Mouse (Mus musculus): ENCODE data around the gene Olfr572. TPM values are rescaled to one million over a fixed set of nuclear protein-coding genes. Genes with fewer than 3 reads are reported as not detected.
A peak's percentile ranks its signal among the peaks of the same experiment; 100 is the strongest.

Olfr572 gene
- total and polyA plus RNA-seq, 2 experiments from 2014 or later: not detected

- H3K9me3 ChIP-seq (ENCODE audit: low read length): no peaks in the 10 kb centered on the region
- TF ChIP-seq CTCF (IDR thresholded peaks at IDR 0.05): peak; percentile 82
Observed at GRCm38 (mm10) chr7:102919632-102920031, 4.6 kb upstream of the Olfr572 start.

DNA sequence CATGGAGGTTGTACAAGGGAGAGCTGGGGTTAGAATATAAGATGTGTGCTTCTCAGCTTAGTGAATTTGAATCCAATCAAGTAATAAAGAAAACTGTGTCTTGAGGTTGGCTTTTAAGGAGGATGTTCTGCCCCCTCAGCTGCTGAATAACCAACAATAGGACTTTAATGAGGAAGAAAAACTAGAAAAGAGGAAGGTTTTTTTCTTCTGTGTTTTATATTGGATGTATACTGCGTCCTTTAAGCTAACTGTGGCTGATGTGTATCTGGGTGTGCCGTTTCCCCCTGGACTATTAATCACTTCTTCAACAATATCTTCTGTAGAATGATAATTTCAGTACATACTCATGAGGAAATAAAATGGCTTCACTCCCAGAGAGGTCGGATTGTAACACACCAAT is 2.9 kb downstream of the Olfr572 start:
- WGBS: 73% methylated on average over 3 of the region's 3 CpGs
- H3K27ac ChIP-seq (ENCODE audit: low read depth, low read length): no peak overlapping the region
- H3K4me2 ChIP-seq (ENCODE audit: low read depth, low read length, poor library complexity, severe bottlenecking): no peak overlapping the region
- no peaks in the 10 kb centered on the region for H3K27me3 ChIP-seq (ENCODE audit: insufficient read depth, low read length)
- H3K4me1 ChIP-seq (ENCODE audit: insufficient read depth, low read length): no peaks in the 10 kb centered on the region
- no peak for TF ChIP-seq CTCF (IDR thresholded peaks at IDR 0.05)
- no peaks in the 10 kb centered on the region for H3K9me3 ChIP-seq (ENCODE audit: low read length)
- H3K36me3 ChIP-seq (ENCODE audit: insufficient read depth, low read length): no peaks in the 10 kb centered on the region
- ATAC-seq (ENCODE audit: low FRiP score) (no peak), DNase-seq (ENCODE audit: low spot score) (no peak)
- no peak overlapping the region for H3K9ac ChIP-seq (replicated peaks; ENCODE audit: low read length, poor library complexity, severe bottlenecking)
- H3K4me3 ChIP-seq (ENCODE audit: low read depth, low read length): no peak overlapping the region

More at GRCm38 (mm10) chr7:102919632-102920031, 4.6 kb upstream of the Olfr572 start:
- Histone ChIP-seq H3K4me3 (ENCODE audit: low read depth, low read length) (no peak overlapping the region), H3K27me3 (ENCODE audit: insufficient read depth, low read length) (no peaks in the 10 kb centered on the region), H3K27ac (ENCODE audit: low read depth, low read length) (no peak overlapping the region), H3K4me2 (ENCODE audit: low read depth, low read length, poor library complexity, severe bottlenecking) (no peak overlapping the region), H3K36me3 (ENCODE audit: insufficient read depth, low read length) (no peaks in the 10 kb centered on the region), H3K9ac (replicated peaks; ENCODE audit: low read length, poor library complexity, severe bottlenecking) (no peak overlapping the region), H3K4me1 (ENCODE audit: insufficient read depth, low read length) (no peaks in the 10 kb centered on the region)
- ATAC-seq (ENCODE audit: low FRiP score) (no peak), DNase-seq (ENCODE audit: low spot score) (peak; percentile 76)
- WGBS: 13% methylated on average over 1 of the region's 1 CpGs

DNA sequence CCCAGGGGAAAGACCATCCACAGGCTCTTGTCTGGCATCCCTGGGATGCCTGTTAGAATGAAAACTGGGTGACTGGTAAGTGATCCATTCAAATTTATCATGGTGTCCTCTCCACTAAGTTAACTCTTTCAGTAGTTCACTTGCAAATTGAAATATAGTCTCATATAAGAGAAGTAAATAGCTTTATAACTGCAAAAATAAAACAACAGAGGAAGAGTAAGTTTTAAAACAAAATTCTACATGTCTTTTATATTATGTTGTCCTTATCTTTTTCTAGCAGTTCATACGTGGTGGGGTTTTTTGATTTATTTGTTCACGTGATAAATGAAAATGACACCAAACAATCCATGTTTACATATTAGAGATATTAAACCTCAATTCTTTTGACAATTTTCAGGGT is 18.3 kb downstream of the Olfr572 start, which contains the start of gene Olfr573-ps1:
TSS of gene Olfr573-ps1 (minus strand) at position 101 of the 400 bp plus-strand sequence.
- Histone ChIP-seq H3K27ac (ENCODE audit: low read depth, low read length) (no peak within 1 kb of the TSS), H3K27me3 (ENCODE audit: insufficient read depth, low read length) (no peaks in the 10 kb centered on the region), H3K9ac (replicated peaks; ENCODE audit: low read length, poor library complexity, severe bottlenecking) (no peak within 1 kb of the TSS), H3K4me2 (ENCODE audit: low read depth, low read length, poor library complexity, severe bottlenecking) (no peak within 1 kb of the TSS), H3K36me3 (ENCODE audit: insufficient read depth, low read length) (no peaks in the 10 kb centered on the region), H3K9me3 (ENCODE audit: low read length) (no peaks in the 10 kb centered on the region), H3K4me3 (ENCODE audit: low read depth, low read length) (no peak within 1 kb of the TSS), H3K4me1 (ENCODE audit: insufficient read depth, low read length) (no peaks in the 10 kb centered on the region)
- no peak for DNase-seq (ENCODE audit: low spot score)
- 96% methylated on average over 2 of the region's 2 CpGs for WGBS
- no peak for ATAC-seq (ENCODE audit: low FRiP score)
- TF ChIP-seq CTCF (IDR thresholded peaks at IDR 0.05): no peak

- WGBS: 97% methylated on average over 1 of the region's 1 CpGs
- Histone ChIP-seq H3K4me3 (ENCODE audit: low read depth, low read length) (no peak overlapping the region), H3K4me1 (ENCODE audit: insufficient read depth, low read length) (no peaks in the 10 kb centered on the region), H3K4me2 (ENCODE audit: low read depth, low read length, poor library complexity, severe bottlenecking) (no peak overlapping the region), H3K9me3 (ENCODE audit: low read length) (no peaks in the 10 kb centered on the region), H3K27me3 (ENCODE audit: insufficient read depth, low read length) (no peaks in the 10 kb centered on the region), H3K9ac (replicated peaks; ENCODE audit: low read length, poor library complexity, severe bottlenecking) (no peak overlapping the region), H3K27ac (ENCODE audit: low read depth, low read length) (no peak overlapping the region), H3K36me3 (ENCODE audit: insufficient read depth, low read length) (no peaks in the 10 kb centered on the region)
- ATAC-seq (ENCODE audit: low FRiP score) (no peak), DNase-seq (ENCODE audit: low spot score) (no peak)
- TF ChIP-seq CTCF (IDR thresholded peaks at IDR 0.05): no peak
Observed at GRCm38 (mm10) chr7:102943417-102943816, 19.2 kb downstream of the Olfr572 start.

DNA sequence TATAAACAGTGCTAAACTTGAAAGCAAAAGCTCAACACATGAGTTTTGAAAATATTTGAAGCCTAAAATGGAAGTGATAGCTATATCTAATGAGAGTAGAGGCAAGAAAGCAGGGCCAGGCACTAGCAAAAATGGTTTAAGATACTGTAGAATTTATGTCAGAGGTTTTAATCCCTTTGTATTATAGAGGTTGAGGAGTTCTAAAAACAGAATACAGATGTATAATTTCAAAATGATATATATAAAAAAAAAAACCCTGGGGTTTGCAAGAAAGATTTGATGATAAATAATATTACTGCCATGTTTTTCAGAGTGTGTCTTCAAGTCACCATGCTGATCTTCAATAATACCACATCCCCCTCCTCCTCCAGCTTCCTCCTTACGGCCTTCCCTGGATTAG is 24.0 kb downstream of the Olfr572 start, which contains the start of gene Olfr574:
TSS of gene Olfr574 (plus strand) at position 301 of the 400 bp plus-strand sequence.
- ATAC-seq (ENCODE audit: low FRiP score) (no peak), DNase-seq (ENCODE audit: low spot score) (no peak)
- no peaks in the 10 kb centered on the region for H3K36me3 ChIP-seq (ENCODE audit: insufficient read depth, low read length)
- H3K4me1 ChIP-seq (ENCODE audit: insufficient read depth, low read length): no peaks in the 10 kb centered on the region
- WGBS: 79% methylated on average over 1 of the region's 1 CpGs
- H3K27ac ChIP-seq (ENCODE audit: low read depth, low read length): no peak within 1 kb of the TSS
- H3K27me3 ChIP-seq (ENCODE audit: insufficient read depth, low read length): no peaks in the 10 kb centered on the region
- H3K4me3 ChIP-seq (ENCODE audit: low read depth, low read length): no peak within 1 kb of the TSS
- H3K9me3 ChIP-seq (ENCODE audit: low read length): no peaks in the 10 kb centered on the region
- no peak within 1 kb of the TSS for H3K4me2 ChIP-seq (ENCODE audit: low read depth, low read length, poor library complexity, severe bottlenecking)
- no peak within 1 kb of the TSS for H3K9ac ChIP-seq (replicated peaks; ENCODE audit: low read length, poor library complexity, severe bottlenecking)
- no peak for TF ChIP-seq CTCF (IDR thresholded peaks at IDR 0.05)

GRCm38 (mm10) chr7:102950732-102951131 is 26.5 kb downstream of the Olfr572 start:
- Histone ChIP-seq H3K9ac (replicated peaks; ENCODE audit: low read length, poor library complexity, severe bottlenecking) (no peak overlapping the region), H3K9me3 (ENCODE audit: low read length) (no peaks in the 10 kb centered on the region), H3K36me3 (ENCODE audit: insufficient read depth, low read length) (no peaks in the 10 kb centered on the region), H3K27ac (ENCODE audit: low read depth, low read length) (no peak overlapping the region), H3K27me3 (ENCODE audit: insufficient read depth, low read length) (no peaks in the 10 kb centered on the region), H3K4me2 (ENCODE audit: low read depth, low read length, poor library complexity, severe bottlenecking) (no peak overlapping the region), H3K4me1 (ENCODE audit: insufficient read depth, low read length) (no peaks in the 10 kb centered on the region), H3K4me3 (ENCODE audit: low read depth, low read length) (no peak overlapping the region)
- ATAC-seq (ENCODE audit: low FRiP score) (no peak), DNase-seq (ENCODE audit: low spot score) (no peak)
- no peak for TF ChIP-seq CTCF (IDR thresholded peaks at IDR 0.05)
- WGBS: 64% methylated on average over 1 of the region's 1 CpGs

Measured in midbrain, postnatal 0 days (tissue).